Mouse (Mus musculus) cerebellum, adult 2 months (tissue): Measurements from ENCODE around the gene Scaf11.

ENCODE experiments used
- CTCF ChIP-seq: fragments of 200-500 bp; IDR thresholded peaks from 2 replicates; pipeline ENCODE4 v1.5.1; 2011; ENCODE audit warnings: low read depth, mild to moderate bottlenecking, control low read depth, low read length, moderate library complexity, borderline replicate concordance; ENCODE audit not compliant: insufficient read depth
- POLR2A ChIP-seq: fragments of 200-500 bp; IDR thresholded peaks from 2 replicates; pipeline ENCODE4 v1.6.1; 2011; ENCODE audit warnings: low read length, control low read depth, borderline replicate concordance; ENCODE audit not compliant: insufficient read depth

- no peak for TF ChIP-seq CTCF
- TF ChIP-seq POLR2A, result no peak
Measured at GRCm38 (mm10) chr15:96446785-96447184, 13.9 kb downstream of the Scaf11 start.
